Mouse (Mus musculus) CD4-positive, CD25-positive, alpha-beta regulatory T cell, adult 4 months (primary cell): ENCODE measurements at regions not wholly inside any gene's neighbourhood (a gene's known extent, or its start where the extent isn't known, plus 50 kb on each side); places are given as distances from the start of the nearest gene placed in this dataset.
A peak's percentile ranks its signal among the peaks of the same experiment; 100 is the strongest.
"Not testable (repeated sequence)": the region's sequence is repeated elsewhere in the genome, so short reads cannot be mapped to it uniquely, and the experiment has no call there.

Source experiments
- ATAC-seq: one replicate; pipeline ENCODE4 v1.8.0; 2017

- no peak for ATAC-seq
These were observed 558.4 kb upstream of the 2610301B20Rik start for GRCm38 (mm10) chr4:10315875-10316274.

- no peak for ATAC-seq
These were observed 530.2 kb upstream of the 2610301B20Rik start for GRCm38 (mm10) chr4:10344147-10344546.

- no peak for ATAC-seq
These were observed 522.2 kb upstream of the 2610301B20Rik start for GRCm38 (mm10) chr4:10351876-10352627.

GRCm38 (mm10) chr4:10357572-10357971, 516.7 kb upstream of the 2610301B20Rik start:
- ATAC-seq: peak; percentile 41

GRCm38 (mm10) chr4:10389790-10390189, 484.5 kb upstream of the 2610301B20Rik start:
- no peak for ATAC-seq

GRCm38 (mm10) chr4:10397249-10397648, 477.0 kb upstream of the 2610301B20Rik start:
- no peak for ATAC-seq

- ATAC-seq: no peak
These were observed 476.2 kb upstream of the 2610301B20Rik start for GRCm38 (mm10) chr4:10398075-10398474.

- no peak for ATAC-seq
These were observed 474.6 kb upstream of the 2610301B20Rik start for GRCm38 (mm10) chr4:10399649-10400048.

- ATAC-seq: no peak
These were observed 471.4 kb upstream of the 2610301B20Rik start for GRCm38 (mm10) chr4:10402928-10403327.

- no peak for ATAC-seq
These were observed 469.9 kb upstream of the 2610301B20Rik start for GRCm38 (mm10) chr4:10404438-10404837.

- ATAC-seq: no peak
These were observed 469.2 kb upstream of the 2610301B20Rik start for GRCm38 (mm10) chr4:10405102-10405501.

- no peak for ATAC-seq
These were observed 460.0 kb upstream of the 2610301B20Rik start for GRCm38 (mm10) chr4:10414274-10414673.

GRCm38 (mm10) chr4:10421354-10421753, 452.9 kb upstream of the 2610301B20Rik start:
- ATAC-seq: no peak

- ATAC-seq: no peak
These were observed 439.9 kb upstream of the 2610301B20Rik start for GRCm38 (mm10) chr4:10434438-10434837.

- not testable (repeated sequence) for ATAC-seq
These were observed 434.4 kb upstream of the 2610301B20Rik start for GRCm38 (mm10) chr4:10439921-10440320.

- no peak for ATAC-seq
These were observed 414.7 kb upstream of the 2610301B20Rik start for GRCm38 (mm10) chr4:10459603-10460002.

- ATAC-seq: no peak
These were observed 393.4 kb upstream of the 2610301B20Rik start for GRCm38 (mm10) chr4:10480936-10481335.

- no peak for ATAC-seq
These were observed 366.0 kb upstream of the 2610301B20Rik start for GRCm38 (mm10) chr4:10508163-10508821.

GRCm38 (mm10) chr4:10510013-10510412, 364.3 kb upstream of the 2610301B20Rik start:
- no peak for ATAC-seq

- ATAC-seq: no peak
These were observed 323.5 kb upstream of the 2610301B20Rik start for GRCm38 (mm10) chr4:10550711-10551305.

GRCm38 (mm10) chr4:10553724-10554123, 320.6 kb upstream of the 2610301B20Rik start:
- no peak for ATAC-seq

GRCm38 (mm10) chr4:10560078-10560477, 314.2 kb upstream of the 2610301B20Rik start:
- ATAC-seq: no peak

GRCm38 (mm10) chr4:10604513-10604912, 269.8 kb upstream of the 2610301B20Rik start:
- no peak for ATAC-seq
